Mouse (Mus musculus) myocyte (in vitro differentiated cells): ENCODE measurements at regions not wholly inside any gene's neighbourhood (a gene's known extent, or its start where the extent isn't known, plus 50 kb on each side); places are given as distances from the start of the nearest gene placed in this dataset.

ENCODE experiments used
- H3K27me3 ChIP-seq: one replicate; pipeline ENCODE4 v1.6.1; 2011; ENCODE audit not compliant: control insufficient read depth, insufficient read depth, insufficient read length
- H3K36me3 ChIP-seq: one replicate; pipeline ENCODE4 v1.6.1; 2011; ENCODE audit not compliant: control insufficient read depth, insufficient read depth
- H3K4me2 ChIP-seq: one replicate; pipeline ENCODE4 v1.6.1; 2011; ENCODE audit warnings: low read depth, control low read depth
- H3K4me3 ChIP-seq: one replicate; pipeline ENCODE4 v1.5.1; 2011; ENCODE audit warnings: mild to moderate bottlenecking, control low read depth, moderate library complexity
- H3K79me2 ChIP-seq: one replicate; pipeline ENCODE4 v1.6.1; 2011; ENCODE audit not compliant: control insufficient read depth, insufficient read depth
- H3ac ChIP-seq: one replicate; pipeline ENCODE4 v1.6.1; 2011; ENCODE audit not compliant: control insufficient read depth, insufficient read length
- CEBPB ChIP-seq: IDR thresholded peaks from 2 replicates; pipeline ENCODE4 v1.6.1; 2011; ENCODE audit warnings: mild to moderate bottlenecking, moderate library complexity; ENCODE audit not compliant: poor library complexity, insufficient read depth, severe bottlenecking
- E2F4 ChIP-seq: IDR thresholded peaks from one replicate; pipeline ENCODE4 v1.6.1; 2011; ENCODE audit warnings: mild to moderate bottlenecking, control low read depth, moderate library complexity; ENCODE audit not compliant: insufficient read depth
- MAX ChIP-seq: IDR thresholded peaks from one replicate; pipeline ENCODE4 v1.6.1; 2011; ENCODE audit warnings: low read depth, mild to moderate bottlenecking, control low read depth
- MYOD1 ChIP-seq, 3 experiments: IDR thresholded peaks; one replicate each; pipeline ENCODE4 v1.6.1; 2011; ENCODE audit warnings: control low read depth in 2 of 3, low read depth in 2 of 3, mild to moderate bottlenecking in 2 of 3, moderate library complexity in 1 of 3; ENCODE audit not compliant: insufficient read length in 2 of 3, control insufficient read depth in 1 of 3
- MYOG ChIP-seq, 3 experiments: IDR thresholded peaks; one replicate each; pipeline ENCODE4 v1.6.1; 2011; ENCODE audit warnings: control low read depth in 2 of 3, low read depth in 2 of 3, mild to moderate bottlenecking in 2 of 3; ENCODE audit not compliant: insufficient read length in 2 of 3, control insufficient read depth in 1 of 3, insufficient read depth in 1 of 3
- POLR2A ChIP-seq: IDR thresholded peaks from one replicate; pipeline ENCODE4 v1.6.1; 2011; ENCODE audit warnings: low read depth, mild to moderate bottlenecking, control low read depth, moderate library complexity; ENCODE audit not compliant: insufficient read length
- POLR2AphosphoS2 ChIP-seq: IDR thresholded peaks from one replicate; pipeline ENCODE4 v1.6.1; 2011; ENCODE audit warnings: low read depth, control low read depth; ENCODE audit not compliant: insufficient read length
- REST ChIP-seq: IDR thresholded peaks from one replicate; pipeline ENCODE4 v1.6.1; 2011; ENCODE audit warnings: mild to moderate bottlenecking, control low read depth, moderate library complexity; ENCODE audit not compliant: insufficient read depth, insufficient read length
- SRF ChIP-seq: IDR thresholded peaks from one replicate; pipeline ENCODE4 v1.6.1; 2011; ENCODE audit warnings: low read depth; ENCODE audit not compliant: control insufficient read depth, insufficient read length
- TCF12 ChIP-seq: IDR thresholded peaks from one replicate; pipeline ENCODE4 v1.6.1; 2011; ENCODE audit warnings: mild to moderate bottlenecking, control low read depth; ENCODE audit not compliant: poor library complexity, insufficient read depth, severe bottlenecking
- TCF3 ChIP-seq: IDR thresholded peaks from one replicate; pipeline ENCODE4 v1.6.1; 2011; ENCODE audit warnings: low read depth, control low read depth; ENCODE audit not compliant: insufficient read length
- USF1 ChIP-seq: IDR thresholded peaks from one replicate; pipeline ENCODE4 v1.6.1; 2011; ENCODE audit warnings: low read depth, mild to moderate bottlenecking, control low read depth, moderate library complexity

GRCm38 (mm10) chr8:10853901-10854300, 154.4 kb downstream of the Irs2 start:
- Histone ChIP-seq H3K4me2 (no peak overlapping the region), H3K27me3 (no peaks in the 10 kb centered on the region), H3K4me3 (no peak overlapping the region), H3ac (no peak overlapping the region), H3K36me3 (no peaks in the 10 kb centered on the region), H3K79me2 (no peaks in the 10 kb centered on the region)
- no peak for TF ChIP-seq SRF
- TF ChIP-seq USF1 = no peak
- no peak for TF ChIP-seq TCF12
- TF ChIP-seq POLR2AphosphoS2 = no peak
- no peak for TF ChIP-seq MYOD1 (IDR thresholded peaks at IDR 0.05; ENCODE audit: control insufficient read depth in 1 of 3, insufficient read length in 2 of 3, low read depth in 2 of 3)
- no peak for TF ChIP-seq REST
- no peak for TF ChIP-seq TCF3
- TF ChIP-seq CEBPB = no peak
- TF ChIP-seq E2F4 = no peak
- no peak for TF ChIP-seq MAX
- no peak for TF ChIP-seq POLR2A
- no peak for TF ChIP-seq MYOG (IDR thresholded peaks at IDR 0.05; ENCODE audit: control insufficient read depth in 1 of 3, insufficient read depth in 1 of 3, insufficient read length in 2 of 3, low read depth in 2 of 3)

GRCm38 (mm10) chr8:10849916-10850315, 158.3 kb downstream of the Irs2 start:
- Histone ChIP-seq H3K4me3 (no peak overlapping the region), H3K4me2 (no peak overlapping the region), H3K36me3 (no peaks in the 10 kb centered on the region), H3K79me2 (no peaks in the 10 kb centered on the region), H3ac (no peak overlapping the region), H3K27me3 (no peaks in the 10 kb centered on the region)
- TF ChIP-seq USF1 = no peak
- TF ChIP-seq SRF = no peak
- TF ChIP-seq MYOG (IDR thresholded peaks at IDR 0.05; ENCODE audit: control insufficient read depth in 1 of 3, insufficient read depth in 1 of 3, insufficient read length in 2 of 3, low read depth in 2 of 3) = no peak
- TF ChIP-seq POLR2AphosphoS2 = no peak
- TF ChIP-seq TCF3 = no peak
- TF ChIP-seq REST = no peak
- TF ChIP-seq MAX = no peak
- no peak for TF ChIP-seq E2F4
- no peak for TF ChIP-seq CEBPB
- TF ChIP-seq TCF12 = no peak

GRCm38 (mm10) chr8:10845607-10846006, 162.7 kb downstream of the Irs2 start:
- H3K36me3 ChIP-seq = no peaks in the 10 kb centered on the region
- H3K27me3 ChIP-seq = peaks cover 4% of the 10 kb centered on the region
- no peaks in the 10 kb centered on the region for H3K79me2 ChIP-seq
- no peak for TF ChIP-seq USF1
- no peak for TF ChIP-seq CEBPB
- no peak for TF ChIP-seq E2F4
- TF ChIP-seq MYOD1 (IDR thresholded peaks at IDR 0.05; ENCODE audit: control insufficient read depth in 1 of 3, insufficient read length in 2 of 3, low read depth in 2 of 3) = no peak
- no peak for TF ChIP-seq REST
- no peak for TF ChIP-seq SRF
- TF ChIP-seq MAX = no peak
- TF ChIP-seq POLR2A = no peak
- TF ChIP-seq TCF12 = no peak
- TF ChIP-seq MYOG (IDR thresholded peaks at IDR 0.05; ENCODE audit: control insufficient read depth in 1 of 3, insufficient read depth in 1 of 3, insufficient read length in 2 of 3, low read depth in 2 of 3) = no peak
- TF ChIP-seq POLR2AphosphoS2 = no peak
- TF ChIP-seq TCF3 = no peak
- H3K4me2 ChIP-seq = no peak overlapping the region
- H3K4me3 ChIP-seq = no peak overlapping the region
- H3ac ChIP-seq = no peak overlapping the region

GRCm38 (mm10) chr8:10840853-10841531, 167.3 kb downstream of the Irs2 start:
- Histone ChIP-seq H3ac (no peak overlapping the region), H3K4me2 (no peak overlapping the region), H3K36me3 (no peaks in the 10 kb centered on the region), H3K79me2 (no peaks in the 10 kb centered on the region), H3K4me3 (no peak overlapping the region), H3K27me3 (peaks cover 12% of the 10 kb centered on the region)
- TF ChIP-seq MYOG (IDR thresholded peaks at IDR 0.05; ENCODE audit: control insufficient read depth in 1 of 3, insufficient read depth in 1 of 3, insufficient read length in 2 of 3, low read depth in 2 of 3) = no peak
- TF ChIP-seq CEBPB = no peak
- no peak for TF ChIP-seq TCF3
- no peak for TF ChIP-seq MYOD1 (IDR thresholded peaks at IDR 0.05; ENCODE audit: control insufficient read depth in 1 of 3, insufficient read length in 2 of 3, low read depth in 2 of 3)
- TF ChIP-seq MAX = no peak
- no peak for TF ChIP-seq POLR2A
- no peak for TF ChIP-seq USF1
- TF ChIP-seq POLR2AphosphoS2 = no peak
- TF ChIP-seq REST = no peak
- no peak for TF ChIP-seq E2F4
- no peak for TF ChIP-seq TCF12
- no peak for TF ChIP-seq SRF

- no peaks in the 10 kb centered on the region for H3K36me3 ChIP-seq
- TF ChIP-seq MYOD1 (IDR thresholded peaks at IDR 0.05; ENCODE audit: control insufficient read depth in 1 of 3, insufficient read length in 2 of 3, low read depth in 2 of 3) = no peak
- no peak for TF ChIP-seq POLR2A
- H3ac ChIP-seq = no peak overlapping the region
- no peak overlapping the region for H3K4me3 ChIP-seq
- peaks cover 12% of the 10 kb centered on the region for H3K27me3 ChIP-seq
- H3K4me2 ChIP-seq = no peak overlapping the region
- no peaks in the 10 kb centered on the region for H3K79me2 ChIP-seq
Measured at GRCm38 (mm10) chr8:10840044-10840443, 168.2 kb downstream of the Irs2 start.
